Mouse (Mus musculus): ENCODE results near the gene Chaf1b. TPM values are rescaled to one million over a fixed set of nuclear protein-coding genes. Genes with fewer than 3 reads are reported as not detected.

The Chaf1b gene
- polyA plus RNA-seq, 1 experiment from 2014 or later, result 81.4 TPM

- 52% methylated on average over 17 of the region's 17 CpGs for WGBS
- H3K9ac ChIP-seq (ENCODE audit: low read length), result no peak overlapping the region
- no peak overlapping the region for H3K4me2 ChIP-seq (ENCODE audit: low read length)
These were observed 48.8 kb downstream of the Chaf1b start for GRCm38 (mm10) chr16:93932185-93933168.

DNA sequence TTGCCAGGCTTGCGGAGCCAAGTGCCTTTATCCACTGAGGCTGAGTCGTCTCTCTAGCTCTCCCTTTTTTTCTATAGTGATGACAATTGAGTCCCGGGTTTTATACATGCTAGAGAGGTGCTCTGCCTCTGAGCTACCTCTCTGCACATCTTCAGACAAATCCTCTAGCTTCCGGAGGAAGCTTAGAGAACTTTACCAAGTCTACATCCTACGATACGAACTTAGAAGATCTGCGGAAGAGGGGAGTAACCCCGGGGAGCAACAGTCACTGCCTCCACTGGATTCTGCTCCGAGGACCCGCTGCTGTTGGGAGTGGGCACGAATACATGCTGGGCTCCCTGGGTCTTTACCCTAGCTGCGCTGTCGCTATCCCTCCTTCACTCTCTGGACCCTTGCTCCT lies 50.9 kb downstream of the Chaf1b start:
- Histone ChIP-seq H3K9me3 (ENCODE audit: control insufficient read depth, low read length) (no peaks in the 10 kb centered on the region), H3K36me3 (ENCODE audit: control insufficient read depth, insufficient read depth, low read length) (no peaks in the 10 kb centered on the region), H3K4me3 (ENCODE audit: low read depth, low read length) (no peak overlapping the region), H3K27ac (ENCODE audit: low read depth) (no peak overlapping the region), H3K4me1 (replicated peaks; ENCODE audit: control insufficient read depth, insufficient read depth, low read length) (no peaks in the 10 kb centered on the region; the same call in 1 of the 2 replicates), H3K9ac (ENCODE audit: low read length) (no peak overlapping the region), H3K4me2 (ENCODE audit: low read length) (peak overlapping the region; percentile 20; the same call in 1 of the 2 replicates), H3K27me3 (replicated peaks; ENCODE audit: control insufficient read depth, insufficient read depth, low read length) (peaks cover 21% of the 10 kb centered on the region)
- DNase-seq (ENCODE audit: low spot score) (no peak), ATAC-seq (replicated peaks; ENCODE audit: low FRiP score, low TSS enrichment, low read depth) (no peak)
- 20% methylated on average over 13 of the region's 13 CpGs for WGBS

More at GRCm38 (mm10) chr16:93932185-93933168, 48.8 kb downstream of the Chaf1b start:
- no peaks in the 10 kb centered on the region for H3K36me3 ChIP-seq (ENCODE audit: control insufficient read depth, insufficient read depth, low read length)
- H3K9me3 ChIP-seq (ENCODE audit: control insufficient read depth, low read length), result no peaks in the 10 kb centered on the region
- H3K27ac ChIP-seq (ENCODE audit: low read depth), result peak overlapping the region; percentile 38; the same call in 1 of the 2 replicates
- peaks cover 19% of the 10 kb centered on the region for H3K27me3 ChIP-seq (replicated peaks; ENCODE audit: control insufficient read depth, insufficient read depth, low read length)
- DNase-seq (ENCODE audit: low spot score) (peak; percentile 64), ATAC-seq (replicated peaks; ENCODE audit: low FRiP score, low TSS enrichment, low read depth) (no peak)
- no peak overlapping the region for H3K4me3 ChIP-seq (ENCODE audit: low read depth, low read length)
- no peaks in the 10 kb centered on the region; the same call in 1 of the 2 replicates for H3K4me1 ChIP-seq (replicated peaks; ENCODE audit: control insufficient read depth, insufficient read depth, low read length)

DNA sequence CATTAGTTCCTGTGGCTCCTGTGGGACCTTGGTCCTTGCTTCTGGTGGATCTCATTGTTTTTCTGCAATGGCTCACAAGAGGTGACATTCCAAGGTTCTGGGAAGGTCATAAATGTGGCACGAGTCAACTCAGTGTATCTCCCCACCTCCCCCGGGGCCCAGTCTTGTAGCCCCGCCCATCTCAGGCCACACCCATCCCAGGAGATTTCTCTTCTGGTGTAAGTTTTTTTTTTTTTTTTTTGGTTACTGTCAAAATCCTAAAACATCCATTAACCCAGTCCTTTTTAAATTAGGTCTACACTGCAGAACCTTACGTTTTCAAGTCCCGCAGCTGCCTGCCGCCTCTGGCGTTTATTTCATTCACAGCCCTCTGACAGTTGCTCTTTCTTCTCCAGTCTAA lies 51.3 kb downstream of the Chaf1b start:
- peaks cover 21% of the 10 kb centered on the region for H3K27me3 ChIP-seq (replicated peaks; ENCODE audit: control insufficient read depth, insufficient read depth, low read length)
- no peak overlapping the region for H3K4me3 ChIP-seq (ENCODE audit: low read depth, low read length)
- peak overlapping the region; percentile 20; the same call in 1 of the 2 replicates for H3K4me2 ChIP-seq (ENCODE audit: low read length)
- no peaks in the 10 kb centered on the region for H3K36me3 ChIP-seq (ENCODE audit: control insufficient read depth, insufficient read depth, low read length)
- H3K9me3 ChIP-seq (ENCODE audit: control insufficient read depth, low read length), result no peaks in the 10 kb centered on the region
- no peaks in the 10 kb centered on the region; the same call in 1 of the 2 replicates for H3K4me1 ChIP-seq (replicated peaks; ENCODE audit: control insufficient read depth, insufficient read depth, low read length)
- H3K9ac ChIP-seq (ENCODE audit: low read length), result no peak overlapping the region
- H3K27ac ChIP-seq (ENCODE audit: low read depth), result no peak overlapping the region
- ATAC-seq (replicated peaks; ENCODE audit: low FRiP score, low TSS enrichment, low read depth) (no peak), DNase-seq (ENCODE audit: low spot score) (no peak)
- WGBS, result 25% methylated on average over 7 of the region's 7 CpGs

DNA sequence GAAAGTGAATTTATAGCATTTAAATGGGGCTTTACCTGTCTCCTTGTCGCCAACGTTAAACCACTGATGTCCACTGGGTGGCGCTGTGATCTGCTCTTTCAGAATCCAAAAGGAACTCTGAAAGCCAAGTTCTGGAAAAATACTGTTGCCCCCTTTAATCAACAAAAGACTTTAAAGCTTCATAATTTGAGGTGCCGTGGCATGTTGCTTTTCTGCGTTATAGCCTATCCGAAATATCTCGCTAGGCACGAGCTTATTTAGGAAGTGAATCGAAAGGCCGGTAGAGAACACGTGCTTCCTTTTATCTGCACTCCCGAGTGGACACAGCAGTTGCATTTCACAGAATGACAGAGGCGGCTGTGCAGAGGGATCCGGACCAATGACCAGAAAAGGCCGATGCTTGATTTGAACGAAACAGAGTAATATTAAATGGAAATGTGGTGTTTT lies 54.7 kb downstream of the Chaf1b start:
- Histone ChIP-seq H3K27ac (ENCODE audit: low read depth) (no peak overlapping the region), H3K4me2 (ENCODE audit: low read length) (peak overlapping the region; percentile 52), H3K36me3 (ENCODE audit: control insufficient read depth, insufficient read depth, low read length) (no peaks in the 10 kb centered on the region), H3K4me1 (replicated peaks; ENCODE audit: control insufficient read depth, insufficient read depth, low read length) (peaks cover 8% of the 10 kb centered on the region), H3K27me3 (replicated peaks; ENCODE audit: control insufficient read depth, insufficient read depth, low read length) (peaks cover 21% of the 10 kb centered on the region), H3K4me3 (ENCODE audit: low read depth, low read length) (peak overlapping the region; percentile 33; the same call in 1 of the 2 replicates), H3K9me3 (ENCODE audit: control insufficient read depth, low read length) (no peaks in the 10 kb centered on the region), H3K9ac (ENCODE audit: low read length) (no peak overlapping the region)
- ATAC-seq (replicated peaks; ENCODE audit: low FRiP score, low TSS enrichment, low read depth) (no peak), DNase-seq (ENCODE audit: low spot score) (peak; percentile 95)
- 12% methylated on average over 16 of the region's 16 CpGs for WGBS

DNA sequence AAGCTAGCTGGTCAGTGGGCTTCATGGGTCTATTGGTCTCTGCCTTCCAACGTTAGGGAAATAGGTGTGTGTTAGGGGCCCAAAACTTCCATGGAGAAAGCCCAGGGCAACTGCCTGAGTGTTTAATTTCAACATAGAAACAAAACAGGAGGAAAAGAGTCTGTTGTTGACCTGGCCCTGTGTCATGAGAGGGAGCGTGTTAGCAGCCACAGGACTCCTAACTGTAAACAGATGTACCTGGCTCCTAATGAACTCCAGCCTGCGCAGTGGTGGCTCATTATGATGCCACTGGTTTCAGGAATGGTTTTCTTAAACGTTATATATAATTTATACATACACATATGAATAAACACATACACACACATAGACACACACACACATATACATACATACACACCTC lies 56.3 kb downstream of the Chaf1b start:
- Histone ChIP-seq H3K9me3 (ENCODE audit: control insufficient read depth, low read length) (no peaks in the 10 kb centered on the region), H3K36me3 (ENCODE audit: control insufficient read depth, insufficient read depth, low read length) (no peaks in the 10 kb centered on the region), H3K9ac (ENCODE audit: low read length) (no peak overlapping the region), H3K27ac (ENCODE audit: low read depth) (no peak overlapping the region), H3K4me1 (replicated peaks; ENCODE audit: control insufficient read depth, insufficient read depth, low read length) (peaks cover 8% of the 10 kb centered on the region), H3K4me3 (ENCODE audit: low read depth, low read length) (no peak overlapping the region), H3K4me2 (ENCODE audit: low read length) (no peak overlapping the region), H3K27me3 (replicated peaks; ENCODE audit: control insufficient read depth, insufficient read depth, low read length) (peaks cover 18% of the 10 kb centered on the region)
- DNase-seq (ENCODE audit: low spot score), result no peak
- ATAC-seq (replicated peaks; ENCODE audit: low FRiP score, low TSS enrichment, low read depth), result no peak
- 65% methylated on average over 4 of the region's 4 CpGs for WGBS

DNA sequence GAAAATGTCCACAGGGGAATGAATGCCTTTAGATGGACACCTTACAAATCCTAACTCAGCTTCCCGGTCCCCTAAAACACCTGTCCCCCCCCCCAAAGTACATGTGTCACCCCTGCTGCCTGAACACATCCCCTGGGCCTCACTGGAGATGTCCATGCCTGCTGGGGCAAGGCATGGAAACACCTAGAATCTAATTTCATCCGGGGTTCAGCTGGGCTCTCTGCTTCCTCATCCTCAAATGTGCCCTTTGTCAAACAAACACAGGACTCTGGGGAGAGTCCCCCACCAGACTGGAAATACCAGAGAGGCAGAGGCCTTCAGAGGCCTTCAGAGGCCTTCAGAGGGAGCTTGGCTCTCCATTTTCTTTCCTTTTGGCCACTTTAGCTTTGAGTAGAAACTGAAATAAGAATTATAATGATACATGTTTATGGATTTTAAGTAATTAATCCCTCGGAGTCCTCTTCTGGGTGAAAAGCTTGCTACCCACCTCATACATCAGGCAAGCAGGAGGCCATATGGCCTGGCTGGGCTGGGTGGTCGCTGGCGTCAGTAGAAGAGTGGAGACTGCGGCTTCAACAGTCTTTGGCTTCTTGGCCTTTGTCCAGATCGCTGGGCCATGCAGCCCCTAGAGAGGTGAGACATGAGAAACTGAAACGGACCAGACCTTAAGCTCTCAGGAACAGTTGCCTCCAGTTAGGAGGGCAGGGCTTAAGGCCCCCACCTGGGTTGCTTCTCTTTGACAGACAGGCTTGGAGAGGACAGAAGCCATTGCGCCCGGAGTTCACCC lies 58.3 kb downstream of the Chaf1b start:
- DNase-seq (ENCODE audit: low spot score) (no peak), ATAC-seq (replicated peaks; ENCODE audit: low FRiP score, low TSS enrichment, low read depth) (no peak)
- Histone ChIP-seq H3K27ac (ENCODE audit: low read depth) (no peak overlapping the region), H3K36me3 (ENCODE audit: control insufficient read depth, insufficient read depth, low read length) (no peaks in the 10 kb centered on the region), H3K27me3 (replicated peaks; ENCODE audit: control insufficient read depth, insufficient read depth, low read length) (peaks cover 11% of the 10 kb centered on the region; the same call in 1 of the 2 replicates), H3K9ac (ENCODE audit: low read length) (no peak overlapping the region), H3K4me2 (ENCODE audit: low read length) (no peak overlapping the region), H3K9me3 (ENCODE audit: control insufficient read depth, low read length) (no peaks in the 10 kb centered on the region), H3K4me1 (replicated peaks; ENCODE audit: control insufficient read depth, insufficient read depth, low read length) (peaks cover 8% of the 10 kb centered on the region), H3K4me3 (ENCODE audit: low read depth, low read length) (no peak overlapping the region)
- WGBS, result 63% methylated on average over 10 of the region's 10 CpGs

GRCm38 (mm10) chr16:93942796-93943502 lies 59.2 kb downstream of the Chaf1b start:
- H3K4me2 ChIP-seq (ENCODE audit: low read length), result no peak overlapping the region
- H3K4me3 ChIP-seq (ENCODE audit: low read depth, low read length), result no peak overlapping the region
- 86% methylated on average over 10 of the region's 10 CpGs for WGBS
- ATAC-seq (replicated peaks; ENCODE audit: low FRiP score, low TSS enrichment, low read depth), result no peak
- no peak overlapping the region for H3K9ac ChIP-seq (ENCODE audit: low read length)
- H3K27me3 ChIP-seq (replicated peaks; ENCODE audit: control insufficient read depth, insufficient read depth, low read length), result 0 out of 2 replicates have a peak, but pooled peaks cover 7% of the 10 kb centered on the region
- H3K36me3 ChIP-seq (ENCODE audit: control insufficient read depth, insufficient read depth, low read length), result no peaks in the 10 kb centered on the region
- no peak for DNase-seq (ENCODE audit: low spot score)
- no peaks in the 10 kb centered on the region for H3K9me3 ChIP-seq (ENCODE audit: control insufficient read depth, low read length)
- H3K4me1 ChIP-seq (replicated peaks; ENCODE audit: control insufficient read depth, insufficient read depth, low read length), result peaks cover 8% of the 10 kb centered on the region
- H3K27ac ChIP-seq (ENCODE audit: low read depth), result no peak overlapping the region

- Histone ChIP-seq H3K4me2 (ENCODE audit: low read length) (no peak overlapping the region), H3K9me3 (ENCODE audit: control insufficient read depth, low read length) (no peaks in the 10 kb centered on the region), H3K36me3 (ENCODE audit: control insufficient read depth, insufficient read depth, low read length) (no peaks in the 10 kb centered on the region), H3K4me1 (replicated peaks; ENCODE audit: control insufficient read depth, insufficient read depth, low read length) (peaks cover 8% of the 10 kb centered on the region), H3K9ac (ENCODE audit: low read length) (no peak overlapping the region), H3K4me3 (ENCODE audit: low read depth, low read length) (no peak overlapping the region), H3K27ac (ENCODE audit: low read depth) (no peak overlapping the region), H3K27me3 (replicated peaks; ENCODE audit: control insufficient read depth, insufficient read depth, low read length) (0 out of 2 replicates have a peak, but pooled peaks cover 7% of the 10 kb centered on the region)
- DNase-seq (ENCODE audit: low spot score) (no peak), ATAC-seq (replicated peaks; ENCODE audit: low FRiP score, low TSS enrichment, low read depth) (no peak)
- 81% methylated on average over 6 of the region's 6 CpGs for WGBS
These were observed 60.6 kb downstream of the Chaf1b start for GRCm38 (mm10) chr16:93944301-93944700.

Measured in intestine, embryonic 14.5 days (tissue).